Mouse (Mus musculus) ES-E14 (cell line): ENCODE data around the gene Tmprss4. TPM values are rescaled to one million over a fixed set of nuclear protein-coding genes. Genes with fewer than 3 reads are reported as not detected.

Experiments
- DNase-seq: peaks from one replicate; pipeline ENCODE4 v3.0.0-alpha.2; 2013; ENCODE audit warnings: low read depth, low spot score
- H3K27ac ChIP-seq: 2 replicates; pipeline ENCODE4 v1.5.1; 2012; ENCODE audit warnings: low read depth, mild to moderate bottlenecking, low read length, moderate library complexity, mixed read lengths; ENCODE audit not compliant: poor library complexity, insufficient read depth, severe bottlenecking
- H3K36me3 ChIP-seq: 2 replicates; pipeline ENCODE4 v1.6.1; 2012; ENCODE audit warnings: mild to moderate bottlenecking, low read length, moderate library complexity, mixed read lengths; ENCODE audit not compliant: control insufficient read depth, poor library complexity, insufficient read depth, severe bottlenecking
- H3K4me1 ChIP-seq, 2 experiments: fragments of 150-350 bp in 1 of 2; sonication (generic) in 1 of 2; 2 replicates each; pipeline ENCODE4 v1.6.1; 2012; ENCODE audit warnings: low read length in 2 of 2, mild to moderate bottlenecking in 1 of 2, mixed read lengths in 1 of 2; ENCODE audit not compliant: control insufficient read depth in 2 of 2, insufficient read depth in 2 of 2, poor library complexity in 1 of 2
- H3K4me3 ChIP-seq, 2 experiments: fragments of 150-350 bp in 1 of 2; sonication (generic) in 1 of 2; 2 replicates each; pipeline ENCODE4 v1.5.1; 2012; ENCODE audit warnings: low read length in 2 of 2, low read depth in 1 of 2, mild to moderate bottlenecking in 1 of 2, mixed read lengths in 1 of 2; ENCODE audit not compliant: insufficient read depth in 1 of 2, poor library complexity in 1 of 2, severe bottlenecking in 1 of 2
- H3K9ac ChIP-seq: 2 replicates; pipeline ENCODE4 v1.6.1; 2012; ENCODE audit warnings: low read depth, mild to moderate bottlenecking, low read length, mixed read lengths; ENCODE audit not compliant: poor library complexity, insufficient read depth, severe bottlenecking
- H3K9me3 ChIP-seq: fragments of 150-350 bp; sonication (generic); 2 replicates; pipeline ENCODE4 v1.6.1; 2012; ENCODE audit warnings: low read depth, mild to moderate bottlenecking, low read length; ENCODE audit not compliant: control insufficient read depth, insufficient read depth
- CHD2 ChIP-seq: IDR thresholded peaks from 2 replicates; pipeline ENCODE4 v1.6.1; 2014; ENCODE audit warnings: mild to moderate bottlenecking, low read depth, low read length, inconsistent platforms
- HCFC1 ChIP-seq: IDR thresholded peaks from 2 replicates; pipeline ENCODE4 v1.6.1; 2012; ENCODE audit warnings: low read length, inconsistent platforms, borderline replicate concordance; ENCODE audit not compliant: insufficient read depth
- MAFK ChIP-seq: IDR thresholded peaks from 2 replicates; pipeline ENCODE4 v1.6.1; 2014; ENCODE audit warnings: mild to moderate bottlenecking, low read depth, low read length, inconsistent platforms; ENCODE audit not compliant: insufficient read depth
- ZC3H11A ChIP-seq: IDR thresholded peaks from 2 replicates; pipeline ENCODE4 v1.6.1; 2012; ENCODE audit warnings: low read depth, mild to moderate bottlenecking, inconsistent platforms, low read length, borderline replicate concordance
- ZNF384 ChIP-seq: IDR thresholded peaks from 2 replicates; pipeline ENCODE4 v1.6.1; 2012; ENCODE audit warnings: low read depth, low read length, inconsistent platforms
- in situ Hi-C, 2 experiments: fragments of 600-800 bp; cut with MboI; formaldehyde crosslinking; loops; one replicate each; pipeline ENCODE4 v1.15.1; 2025; ENCODE audit warnings: low sequenced_read_pairs in 2 of 2, inconsistent platforms in 1 of 2; ENCODE audit not compliant: unreplicated experiment in 2 of 2
- total RNA-seq: library from RNA; depleted of rRNA; stranded (reverse); fragments of 300-350 nt; gene quantifications from 2 replicates; pipeline ENCODE4 v1.2.3, GENCODE M21; 2012

Gene Tmprss4
- total RNA-seq, 1 experiment: 0.36 TPM

DNA sequence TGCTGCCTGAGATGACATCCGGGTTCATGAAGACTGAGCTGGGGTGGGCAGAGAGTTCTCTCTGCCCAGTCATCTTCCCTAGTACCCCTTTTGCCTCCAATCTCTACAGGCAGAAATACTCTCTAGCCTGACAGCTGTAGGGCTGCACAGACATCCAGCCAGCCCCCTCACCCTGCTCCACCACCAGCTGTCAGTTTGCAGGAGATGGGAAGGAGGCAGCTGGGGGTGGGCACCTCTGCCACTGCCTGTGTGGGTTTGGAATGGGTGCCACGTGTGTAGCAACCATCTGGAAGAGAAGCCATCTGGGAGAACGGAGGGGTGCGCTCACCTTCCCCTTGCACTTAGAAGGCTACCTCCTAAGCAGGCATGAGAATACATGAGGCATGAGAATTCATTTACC lies 18.6 kb downstream of the Tmprss4 start:
- H3K9me3 ChIP-seq: no peaks in the 10 kb centered on the region
- no peak for DNase-seq
- H3K27ac ChIP-seq: no peak overlapping the region
- no peak overlapping the region for H3K4me3 ChIP-seq
- in situ Hi-C loops: no loop called here
- TF ChIP-seq HCFC1 (no peak), ZC3H11A (no peak), CHD2 (no peak), ZNF384 (no peak), MAFK (no peak)
- no peak overlapping the region for H3K9ac ChIP-seq
- H3K36me3 ChIP-seq: no peaks in the 10 kb centered on the region
- H3K4me1 ChIP-seq: no peaks in the 10 kb centered on the region

DNA sequence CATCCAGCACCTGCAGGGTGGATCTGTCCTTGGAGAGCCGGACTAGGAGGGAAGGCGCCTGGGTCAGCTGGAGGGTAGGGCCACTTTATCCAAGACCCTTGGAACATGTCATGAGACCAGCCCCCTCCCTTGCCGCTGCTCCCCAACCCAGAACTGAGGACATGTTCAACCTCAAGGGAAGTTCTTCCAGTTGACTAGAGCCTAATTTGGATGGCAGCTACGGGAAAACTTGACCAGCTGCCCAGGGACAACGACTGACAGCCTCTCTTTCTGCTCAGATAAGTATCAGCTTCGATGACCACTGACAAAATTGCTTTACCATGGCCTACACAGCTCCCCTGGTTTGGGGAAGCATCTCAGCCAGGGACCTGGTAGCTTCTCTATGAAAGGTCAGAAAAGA lies 20.6 kb downstream of the Tmprss4 start:
- DNase-seq: no peak
- TF ChIP-seq CHD2 (no peak), ZC3H11A (no peak), ZNF384 (no peak), HCFC1 (no peak), MAFK (no peak)
- H3K4me1 ChIP-seq: no peaks in the 10 kb centered on the region
- no peak overlapping the region for H3K27ac ChIP-seq
- H3K9ac ChIP-seq: no peak overlapping the region
- H3K4me3 ChIP-seq: no peak overlapping the region
- no peaks in the 10 kb centered on the region for H3K36me3 ChIP-seq
- in situ Hi-C loops: no loop called here
- no peaks in the 10 kb centered on the region for H3K9me3 ChIP-seq

DNA sequence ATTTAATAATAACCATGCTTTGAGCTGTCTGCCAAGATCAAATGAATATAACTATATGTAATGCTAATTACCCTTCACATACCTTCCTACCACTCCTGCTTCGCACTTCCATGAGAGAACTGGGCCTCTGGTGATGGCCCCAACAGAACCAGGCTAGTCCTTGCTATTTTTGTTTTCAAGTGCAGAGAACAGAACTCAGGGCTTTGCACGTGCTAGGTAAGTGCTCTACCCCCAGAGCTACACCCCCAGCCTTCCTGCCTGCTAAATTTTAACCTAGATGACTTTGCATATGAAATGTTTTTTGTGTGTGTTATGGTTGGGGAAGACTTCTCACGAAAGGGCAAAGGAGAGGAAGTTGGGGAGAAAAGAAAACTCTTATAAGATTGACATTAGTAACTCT lies 21.4 kb downstream of the Tmprss4 start:
- Histone ChIP-seq H3K27ac (no peak overlapping the region), H3K9me3 (no peaks in the 10 kb centered on the region), H3K4me1 (no peaks in the 10 kb centered on the region), H3K9ac (no peak overlapping the region), H3K36me3 (no peaks in the 10 kb centered on the region), H3K4me3 (no peak overlapping the region)
- no peak for TF ChIP-seq MAFK
- TF ChIP-seq ZC3H11A: no peak
- TF ChIP-seq ZNF384: no peak
- no peak for TF ChIP-seq HCFC1
- TF ChIP-seq CHD2: no peak
- in situ Hi-C loops: no loop called here
- no peak for DNase-seq

DNA sequence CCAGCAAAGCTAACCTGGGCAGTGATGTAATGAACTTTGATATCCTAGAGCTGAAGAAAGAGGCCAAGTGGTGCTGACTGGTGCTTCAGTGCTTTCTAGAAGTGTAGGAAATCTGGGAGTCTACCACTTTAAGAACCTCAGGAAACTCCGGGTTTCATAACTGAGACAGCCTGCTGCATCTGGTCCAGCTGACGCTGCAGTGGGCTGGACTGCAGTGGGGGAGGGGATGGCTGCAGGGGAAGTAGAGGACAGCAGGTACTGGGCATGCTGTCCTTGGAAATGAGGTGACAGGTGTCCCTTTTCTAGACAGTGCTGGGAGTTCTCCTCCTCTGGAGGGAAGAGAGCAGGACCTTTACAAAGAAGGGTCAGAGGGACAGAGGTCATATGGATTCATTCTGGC lies 22.1 kb downstream of the Tmprss4 start, which contains the start of gene BC049352:
BC049352 (plus strand) TSS at position 238 of the 400 bp plus-strand sequence.
- H3K4me1 ChIP-seq: no peaks in the 10 kb centered on the region
- TF ChIP-seq ZNF384: no peak
- TF ChIP-seq CHD2: no peak
- no peak for TF ChIP-seq HCFC1
- no peak for TF ChIP-seq ZC3H11A
- TF ChIP-seq MAFK: no peak
- in situ Hi-C loops: no loop called here
- DNase-seq: no peak
- no peak within 1 kb of the TSS for H3K4me3 ChIP-seq
- H3K27ac ChIP-seq: no peak within 1 kb of the TSS
- no peaks in the 10 kb centered on the region for H3K36me3 ChIP-seq
- no peak within 1 kb of the TSS for H3K9ac ChIP-seq
- H3K9me3 ChIP-seq: no peaks in the 10 kb centered on the region

DNA sequence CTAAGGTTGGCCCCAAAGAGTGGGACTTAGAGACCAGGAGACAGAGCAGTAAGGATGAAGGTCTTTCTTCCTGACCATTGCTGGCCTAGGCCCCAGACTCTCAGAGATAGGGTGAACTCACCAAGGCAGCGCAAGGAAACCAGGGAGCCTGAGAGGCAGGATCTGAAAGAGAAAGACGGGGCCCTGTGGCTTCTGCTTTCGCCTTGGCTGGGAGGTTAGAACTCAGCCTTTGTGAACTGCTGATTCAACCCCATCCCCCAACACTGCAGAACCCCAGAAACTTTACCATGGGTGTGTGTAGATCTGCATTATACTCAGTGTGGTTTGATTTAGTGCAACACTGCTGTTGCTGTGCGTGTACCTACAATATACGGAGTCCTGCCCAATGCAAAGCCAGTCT lies 24.6 kb downstream of the Tmprss4 start:
- Histone ChIP-seq H3K9me3 (no peaks in the 10 kb centered on the region), H3K9ac (no peak overlapping the region), H3K4me3 (no peak overlapping the region), H3K27ac (no peak overlapping the region), H3K4me1 (no peaks in the 10 kb centered on the region), H3K36me3 (no peaks in the 10 kb centered on the region)
- TF ChIP-seq ZC3H11A (no peak), ZNF384 (no peak), MAFK (no peak), CHD2 (no peak), HCFC1 (no peak)
- in situ Hi-C loops: no loop called here
- no peak for DNase-seq
